Mouse (Mus musculus) megakaryocyte-erythroid progenitor cell, adult 5-6 weeks (primary cell): ENCODE data around the gene S100a3. TPM values are rescaled to one million over a fixed set of nuclear protein-coding genes. Genes with fewer than 3 reads are reported as not detected.

Experiments used
- ATAC-seq: replicated peaks from 2 replicates; pipeline ENCODE4 v1.8.0; 2016; ENCODE audit warnings: mild to moderate bottlenecking, inconsistent platforms; ENCODE audit not compliant: severe bottlenecking, poor library complexity, low FRiP score, low TSS enrichment
- total RNA-seq, 2 experiments: library from RNA; stranded (forward) in 1 of 2; stranded (reverse) in 1 of 2; fragments of 200-1000, 215-1000 nt in 1 of 2; fragments of >200 nt in 1 of 2; fragmentation: Nextera tagmentation in 1 of 2; gene quantifications; 2 replicates each; pipeline ENCODE4 v1.2.3; 2014 to 2017

S100a3 gene
- total RNA-seq, 2 experiments from 2014 or later = not detected

- peak; percentile 91 for ATAC-seq
Measured at GRCm38 (mm10) chr3:90615415-90615814, 55.0 kb downstream of the S100a3 start.

GRCm38 (mm10) chr3:90615911-90616310, 55.5 kb downstream of the S100a3 start:
- ATAC-seq = no peak

- ATAC-seq = no peak
Measured at GRCm38 (mm10) chr3:90617586-90617985, 57.2 kb downstream of the S100a3 start.

- no peak for ATAC-seq
Measured at GRCm38 (mm10) chr3:90621552-90621951, 61.2 kb downstream of the S100a3 start.

GRCm38 (mm10) chr3:90623435-90624071, 63.2 kb downstream of the S100a3 start:
- no peak for ATAC-seq

GRCm38 (mm10) chr3:90625496-90625895, 65.1 kb downstream of the S100a3 start:
- ATAC-seq = no peak

GRCm38 (mm10) chr3:90626266-90627021, 66.1 kb downstream of the S100a3 start:
- no peak for ATAC-seq

- ATAC-seq = no peak
Measured at GRCm38 (mm10) chr3:90627366-90627765, 67.0 kb downstream of the S100a3 start.

- ATAC-seq = 0 out of 2 replicates have a peak, but pooled peaks have one; percentile 47
Measured at GRCm38 (mm10) chr3:90627807-90628206, 67.4 kb downstream of the S100a3 start.

GRCm38 (mm10) chr3:90629298-90629697, 68.9 kb downstream of the S100a3 start:
- ATAC-seq = no peak

- ATAC-seq = no peak
Measured at GRCm38 (mm10) chr3:90631984-90632383, 71.6 kb downstream of the S100a3 start.

- ATAC-seq = no peak
Measured at GRCm38 (mm10) chr3:90638511-90639275, 78.3 kb downstream of the S100a3 start.

- peak; percentile 75 for ATAC-seq
Measured at GRCm38 (mm10) chr3:90639511-90640154, 79.3 kb downstream of the S100a3 start.

- ATAC-seq = no peak
Measured at GRCm38 (mm10) chr3:90640981-90641380, 80.6 kb downstream of the S100a3 start.

- peak; percentile 73; the same call in 1 of the 2 replicates for ATAC-seq
Measured at GRCm38 (mm10) chr3:90644220-90644619, 83.8 kb downstream of the S100a3 start.

GRCm38 (mm10) chr3:90647291-90647690, 86.9 kb downstream of the S100a3 start:
- ATAC-seq = no peak

GRCm38 (mm10) chr3:90648981-90649380, 88.6 kb downstream of the S100a3 start:
- no peak for ATAC-seq

- ATAC-seq = no peak
Measured at GRCm38 (mm10) chr3:90649832-90650231, 89.5 kb downstream of the S100a3 start.
